Mouse (Mus musculus): ENCODE data around the gene Numb.
"Not testable (repeated sequence)": the region's sequence is repeated elsewhere in the genome, so short reads cannot be mapped to it uniquely, and the experiment has no call there.

DNA sequence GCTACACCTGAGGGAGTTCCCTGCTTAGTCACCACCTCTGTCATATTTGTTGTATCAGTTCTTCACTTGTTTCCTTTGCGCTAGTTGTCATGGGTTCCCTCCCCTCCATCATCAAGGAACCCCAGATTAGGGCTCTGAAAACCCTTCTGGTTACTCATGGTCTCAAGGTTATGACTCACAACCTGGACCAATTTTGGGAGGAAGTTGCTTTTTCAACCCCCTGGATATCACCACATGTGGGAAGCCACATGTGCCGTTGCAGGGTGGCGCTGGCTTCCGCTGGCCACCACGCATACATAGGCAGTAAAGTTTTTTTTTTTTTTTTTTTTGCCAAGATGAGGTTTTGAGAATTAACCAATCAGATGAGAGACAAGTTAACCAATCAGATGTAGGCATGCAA is 36.7 kb downstream of the Numb start:
- not testable (repeated sequence) for TF ChIP-seq CTCF (IDR thresholded peaks at IDR 0.05; ENCODE audit: control insufficient read depth, insufficient read depth, insufficient read length); USF1 (IDR thresholded peaks at IDR 0.05; ENCODE audit: low read depth); CEBPB (IDR thresholded peaks at IDR 0.05; ENCODE audit: low read depth)
